Mouse (Mus musculus) gastrocnemius, postnatal 36 days (tissue): Measurements from ENCODE around the gene Fcrl1. TPM values are rescaled to one million over a fixed set of nuclear protein-coding genes. Genes with fewer than 3 reads are reported as not detected.
"Not testable (repeated sequence)": the region's sequence is repeated elsewhere in the genome, so short reads cannot be mapped to it uniquely, and the experiment has no call there.

Experiments
- DNase-seq, 2 experiments: peaks; one replicate each; pipeline ENCODE4 v3.0.0; 2022
- intact Hi-C: fragments of 180-260 bp; cut with DNase I; formaldehyde crosslinking; loops from one replicate; pipeline ENCODE4 v1.15.1; 2025
- long read RNA-seq, 2 experiments: library from polyadenylated mRNA; stranded (forward); transcript quantifications; one replicate each; pipeline ENCODE4 v2.0.0; 2021
- total RNA-seq, 2 experiments: library from RNA; stranded (reverse); gene quantifications; 2 replicates each; pipeline ENCODE4 v1.2.3; 2021

Fcrl1 gene
- not detected for total RNA-seq
- long read RNA-seq, experiment 1: 0 reads
- long read RNA-seq, experiment 2: 0 reads

DNA sequence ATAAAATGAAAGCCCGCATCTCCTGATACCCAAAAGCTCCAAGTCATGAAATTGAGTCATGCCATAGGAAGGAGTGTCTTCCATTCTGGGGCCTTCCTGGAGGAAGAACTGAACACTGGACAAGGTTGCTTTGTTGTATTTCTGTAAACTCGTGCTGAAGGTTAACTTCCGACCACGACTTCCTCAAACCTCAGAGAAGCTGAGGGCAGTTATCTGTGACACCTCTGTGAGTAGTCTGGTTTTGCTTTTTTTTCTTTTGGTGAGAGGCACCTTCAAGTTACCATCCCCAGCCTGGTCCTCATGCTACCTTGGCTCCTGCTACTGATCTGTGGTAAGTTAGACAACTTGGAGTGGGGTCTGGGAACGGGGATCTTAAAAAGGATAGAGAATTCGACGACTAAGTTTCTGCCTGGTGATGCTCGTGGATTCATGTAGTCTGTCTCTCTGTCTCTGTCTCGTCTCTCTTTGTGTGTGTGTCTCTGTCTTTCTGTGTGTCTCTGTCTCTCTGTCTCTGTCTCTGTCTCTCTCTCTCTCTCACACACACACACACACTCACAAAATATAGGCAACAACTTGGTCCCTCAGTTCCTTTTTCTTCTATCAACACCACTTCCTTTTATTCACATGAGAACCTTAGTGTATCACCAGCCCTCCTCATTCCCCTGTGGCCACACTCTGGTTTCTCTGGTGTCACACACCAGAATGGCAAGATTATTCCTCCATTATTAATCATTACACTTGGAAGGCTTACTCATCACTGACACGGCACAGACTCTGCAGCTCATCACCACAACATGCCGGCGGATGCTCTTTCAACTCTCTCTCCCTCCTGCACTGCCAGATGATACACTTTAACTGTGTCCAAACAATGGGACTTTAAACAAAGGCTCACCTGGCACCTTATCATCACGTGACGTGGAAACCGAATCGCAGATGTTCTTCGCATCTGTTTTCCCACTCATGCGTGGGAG, at the start of gene Fcrl1:
Gene Fcrl1, plus strand, starts transcription at position 193 of the 971 bp plus-strand sequence.
- intact Hi-C loops: no loop called here
- no peak for DNase-seq

DNA sequence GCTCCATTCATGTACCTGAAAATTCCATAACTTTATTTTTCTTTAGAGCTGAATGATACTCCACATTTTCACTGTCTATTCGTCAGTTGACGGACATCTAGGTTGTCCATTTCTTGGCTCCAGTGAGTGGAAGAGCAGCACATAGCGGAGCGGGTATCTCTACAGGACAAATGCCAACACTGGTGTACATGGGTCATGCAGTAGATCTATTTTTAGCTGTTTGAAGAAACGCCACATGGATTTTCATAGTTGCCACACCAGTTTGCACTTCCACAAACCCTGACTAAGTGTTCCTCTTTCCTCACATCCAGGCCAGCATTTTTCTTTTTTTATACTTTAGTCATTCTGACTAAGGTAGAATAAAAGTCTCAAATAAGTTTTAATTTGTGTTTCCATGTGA, 38.3 kb upstream of the Fcrl1 start:
- DNase-seq: no peak
- intact Hi-C loops: no loop called here

DNA sequence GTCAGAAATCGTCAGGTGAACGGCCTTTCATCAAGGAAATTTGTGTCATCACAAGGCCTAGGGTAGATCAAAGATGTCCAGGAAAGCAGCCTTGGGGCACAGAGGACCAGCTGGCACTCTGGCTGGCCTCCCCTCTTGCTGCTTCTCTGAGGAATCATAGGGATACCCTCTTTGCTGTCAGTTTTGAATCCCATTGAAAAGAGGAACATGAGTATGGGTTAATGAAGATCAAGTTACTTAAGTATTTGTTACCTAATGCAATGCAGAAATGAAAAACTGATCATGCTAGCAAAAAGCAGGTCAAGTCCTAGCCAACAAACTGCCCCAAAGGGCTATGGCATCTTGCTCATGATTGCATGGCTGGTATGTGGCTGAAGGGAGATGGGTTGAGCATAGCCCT, 25.2 kb upstream of the Fcrl1 start:
- intact Hi-C loops, DNase-seq: not testable (repeated sequence)

DNA sequence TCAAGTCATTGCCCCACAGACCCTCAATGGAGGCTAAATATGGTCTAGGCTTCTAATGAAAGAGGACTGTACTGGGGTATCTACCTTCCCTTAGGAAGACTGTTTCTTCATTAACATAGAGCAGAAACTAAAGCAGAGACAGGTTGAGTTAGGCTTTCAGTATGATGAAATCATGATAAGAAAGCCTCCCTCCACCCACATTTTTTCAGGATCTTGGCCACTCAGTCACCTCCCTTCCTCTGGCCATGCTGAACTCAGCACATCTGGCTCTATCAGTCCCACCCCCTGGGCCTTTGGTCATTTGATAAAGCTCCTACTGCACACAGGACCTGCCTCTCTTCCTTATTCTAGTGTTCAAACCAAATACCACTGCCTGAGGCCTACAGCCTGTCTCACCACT, 18.6 kb upstream of the Fcrl1 start, which contains the start of gene Cd5l:
Gene Cd5l, plus strand, starts transcription at position 301 of the 400 bp plus-strand sequence.
- intact Hi-C loops: no loop called here
- no peak for DNase-seq

DNA sequence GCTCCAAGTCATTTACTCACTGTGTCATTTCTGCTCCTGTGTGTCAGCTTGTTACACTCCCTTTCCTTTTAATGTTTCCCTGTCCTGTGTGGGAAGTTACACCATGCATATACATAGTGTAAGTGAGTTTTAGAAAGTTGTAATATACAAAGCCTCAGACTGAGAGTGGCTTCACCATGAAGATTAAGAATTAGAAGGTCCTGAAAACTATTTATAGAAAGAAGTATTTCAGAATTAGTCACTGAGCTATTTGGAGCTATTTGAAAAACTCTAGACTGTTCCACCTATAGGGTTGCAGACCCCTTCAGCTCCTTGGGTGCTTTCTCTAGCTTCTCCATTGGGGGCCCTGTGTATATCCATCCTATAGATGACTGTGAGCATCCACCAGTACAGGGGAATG, 17.0 kb upstream of the Fcrl1 start:
- intact Hi-C loops: no loop called here
- no peak for DNase-seq

DNA sequence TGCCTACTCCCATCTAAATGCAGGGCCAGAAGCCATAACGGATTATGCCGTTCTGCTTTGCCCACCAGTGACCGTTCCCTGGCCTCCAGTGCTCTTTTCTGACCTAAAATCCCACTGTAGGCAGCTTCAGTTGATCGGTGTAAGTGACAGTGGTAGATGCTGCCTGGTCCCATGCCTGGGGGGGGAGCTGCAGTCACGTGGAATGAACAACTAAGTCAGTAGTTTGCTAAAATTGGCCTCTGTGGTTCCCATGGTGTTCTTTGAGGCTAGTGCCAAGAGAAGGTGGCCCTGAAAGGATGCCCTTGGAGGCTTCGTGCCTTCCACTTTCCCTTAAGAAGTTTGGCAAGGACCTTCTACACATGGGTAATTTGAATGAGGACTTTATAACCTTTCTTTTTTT, 15.7 kb upstream of the Fcrl1 start:
- intact Hi-C loops: no loop called here
- DNase-seq: no peak

DNA sequence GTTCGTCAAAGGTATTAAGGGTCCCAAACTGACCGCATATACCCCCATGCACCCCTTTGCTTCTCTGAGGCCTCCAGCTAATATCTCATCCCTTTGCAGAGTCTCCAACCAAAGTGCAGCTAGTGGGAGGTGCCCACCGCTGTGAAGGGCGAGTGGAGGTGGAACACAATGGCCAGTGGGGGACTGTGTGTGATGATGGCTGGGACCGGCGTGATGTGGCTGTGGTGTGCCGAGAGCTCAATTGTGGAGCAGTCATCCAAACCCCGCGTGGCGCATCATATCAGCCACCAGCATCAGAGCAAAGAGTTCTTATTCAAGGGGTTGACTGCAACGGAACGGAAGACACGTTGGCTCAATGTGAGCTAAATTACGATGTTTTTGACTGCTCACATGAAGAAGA, 10.5 kb upstream of the Fcrl1 start:
- no peak for DNase-seq
- intact Hi-C loops: no loop called here

DNA sequence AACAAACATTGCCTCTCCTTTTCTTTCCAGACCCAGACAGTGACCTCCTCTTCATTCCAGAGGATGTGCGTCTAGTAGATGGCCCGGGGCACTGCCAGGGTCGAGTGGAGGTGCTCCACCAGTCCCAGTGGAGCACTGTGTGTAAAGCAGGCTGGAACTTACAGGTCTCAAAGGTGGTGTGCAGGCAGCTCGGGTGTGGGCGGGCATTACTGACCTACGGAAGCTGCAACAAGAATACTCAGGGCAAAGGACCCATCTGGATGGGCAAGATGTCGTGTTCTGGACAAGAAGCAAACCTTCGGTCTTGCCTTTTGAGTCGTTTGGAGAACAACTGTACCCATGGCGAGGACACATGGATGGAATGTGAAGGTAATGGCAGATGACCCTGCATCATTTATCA, 8.7 kb upstream of the Fcrl1 start:
- DNase-seq: no peak
- intact Hi-C loops: no loop called here

DNA sequence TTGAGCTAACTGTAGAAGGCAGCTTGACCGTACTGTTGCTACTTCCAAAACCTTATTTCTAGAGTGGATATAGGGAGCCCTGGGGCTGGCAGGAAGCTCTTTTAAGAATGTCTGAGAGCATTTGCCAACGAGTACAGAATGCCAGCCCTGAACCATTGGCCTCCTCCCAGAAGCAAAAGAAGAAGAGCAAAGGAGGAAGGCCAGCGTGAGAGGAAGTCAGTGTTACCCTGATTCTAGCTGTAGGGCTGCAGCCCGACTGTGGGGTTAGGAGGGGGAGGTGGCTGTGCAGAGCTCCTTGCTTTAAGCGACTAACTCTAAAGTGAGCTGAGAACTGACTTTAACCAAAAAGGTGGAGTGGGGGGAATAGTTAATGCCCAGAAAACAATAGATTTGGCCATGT, 7.0 kb upstream of the Fcrl1 start:
- intact Hi-C loops: no loop called here
- no peak for DNase-seq

DNA sequence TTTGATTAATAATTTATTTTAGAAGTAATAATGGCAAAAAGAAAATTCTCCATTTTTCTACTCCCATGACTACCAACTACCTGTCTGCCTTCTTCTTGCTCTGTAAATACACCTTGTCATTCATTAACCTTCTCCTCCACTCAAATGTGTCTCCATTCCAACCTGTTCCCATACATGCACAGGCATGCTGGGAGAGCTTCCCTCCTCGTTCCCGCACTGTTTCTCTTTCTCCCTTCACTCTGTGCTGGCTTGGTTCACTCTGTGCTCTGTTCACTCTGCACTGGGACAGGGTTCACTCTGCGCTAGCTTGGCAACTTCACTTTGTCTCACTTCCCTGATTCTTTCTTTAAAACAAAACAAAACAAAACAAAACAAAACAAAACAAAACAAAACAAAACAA, 1.0 kb downstream of the Fcrl1 start:
- DNase-seq: no peak
- intact Hi-C loops: no loop called here

DNA sequence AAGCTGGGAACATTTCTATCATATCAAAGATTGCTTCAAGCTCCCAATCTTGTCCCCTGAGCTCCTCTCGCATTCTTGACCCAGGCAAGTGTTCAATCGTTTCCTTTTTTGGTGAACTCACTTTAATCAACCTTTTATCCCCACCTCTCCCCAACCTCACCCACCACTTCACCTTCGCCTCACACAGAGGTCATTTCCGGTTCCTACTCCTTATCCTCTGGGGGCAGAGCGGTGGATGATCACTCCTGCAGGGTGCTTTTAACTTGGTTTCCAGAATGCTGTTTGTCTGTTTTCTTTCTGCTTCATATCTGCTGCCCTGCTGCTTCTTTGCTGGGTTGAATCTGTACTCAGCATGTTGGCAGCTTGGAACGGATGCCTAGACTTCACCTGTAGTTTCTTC, 1.5 kb downstream of the Fcrl1 start:
- intact Hi-C loops: no loop called here

DNA sequence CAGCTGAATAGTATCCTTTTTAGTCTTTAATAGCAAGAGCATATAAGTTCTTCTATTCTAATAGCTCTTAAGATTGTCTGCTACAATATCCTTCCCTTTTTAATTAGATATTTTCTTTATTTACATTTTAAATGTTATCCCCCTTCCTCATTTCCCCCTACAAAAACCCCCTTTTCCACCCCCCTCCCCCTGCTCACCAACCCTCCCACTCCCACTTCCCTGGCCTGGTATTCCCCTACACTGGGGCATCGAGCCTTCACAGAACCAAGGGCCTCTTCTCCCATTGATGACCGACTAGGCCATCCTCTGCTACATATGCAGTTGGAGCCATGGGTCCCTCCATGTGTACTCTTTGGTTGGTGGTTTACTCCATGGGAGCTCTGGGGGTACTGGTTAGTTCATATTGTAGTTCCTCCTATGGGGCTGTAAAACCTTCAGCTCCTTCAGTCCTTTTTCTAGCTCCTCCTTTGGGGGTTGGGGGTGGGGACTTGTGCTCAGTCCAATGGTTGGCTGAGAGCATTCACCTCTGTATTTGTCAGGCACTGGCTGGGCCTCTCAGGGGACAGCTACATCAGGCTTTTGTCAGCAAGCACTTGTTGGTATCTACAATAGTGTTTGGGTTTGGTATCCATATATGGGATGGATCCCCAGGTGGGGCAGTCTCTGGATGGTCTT, 3.6 kb downstream of the Fcrl1 start:
- intact Hi-C loops: not testable (repeated sequence)

More for the DNA sequence above, 1.5 kb downstream of the Fcrl1 start:
- DNase-seq: no peak

DNA sequence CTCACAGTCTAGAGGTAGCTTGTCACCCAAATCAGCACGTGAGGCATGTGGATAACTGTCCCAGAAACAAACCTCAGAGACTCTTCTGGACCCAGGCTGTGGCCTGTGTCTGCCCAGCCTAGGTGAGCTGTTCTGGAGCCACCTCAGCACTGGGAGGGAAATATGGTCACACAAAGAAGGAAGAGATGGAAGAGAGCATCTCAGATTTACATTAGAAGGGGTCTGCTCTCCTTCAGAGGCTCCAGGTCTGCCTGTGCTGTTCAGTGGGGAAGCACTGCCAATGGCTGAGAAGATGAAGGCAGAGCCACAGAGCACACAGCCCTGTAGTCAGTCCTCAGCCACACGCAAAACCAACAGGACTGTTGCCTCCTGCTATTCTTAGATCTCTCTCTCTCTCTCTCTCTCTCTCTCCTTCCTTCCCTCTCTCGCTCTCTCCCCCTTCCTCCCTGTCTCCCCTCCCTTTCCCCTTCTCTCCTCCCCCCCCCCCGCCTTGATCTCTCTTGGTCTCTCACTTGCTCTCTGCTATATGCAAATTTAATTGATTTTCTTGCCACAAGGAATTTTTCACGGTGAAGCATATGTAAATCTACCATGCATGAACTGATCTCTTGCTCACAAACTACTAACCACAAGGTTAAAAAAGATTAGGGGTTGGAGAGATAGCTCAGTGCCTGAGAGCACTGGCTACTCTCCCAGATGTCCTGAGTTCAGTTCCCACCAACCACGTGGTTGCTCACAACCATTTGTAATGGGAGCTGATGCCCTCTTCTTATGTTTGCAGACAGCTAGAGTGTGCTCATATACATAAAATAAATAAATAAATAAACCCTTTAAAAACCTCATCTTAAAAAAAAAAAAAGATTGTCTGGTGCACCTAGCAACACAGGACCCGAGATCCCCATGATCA, 5.9 kb downstream of the Fcrl1 start:
- intact Hi-C loops: no loop called here
- no peak for DNase-seq

More for the DNA sequence above, 3.6 kb downstream of the Fcrl1 start:
- not testable (repeated sequence) for DNase-seq

DNA sequence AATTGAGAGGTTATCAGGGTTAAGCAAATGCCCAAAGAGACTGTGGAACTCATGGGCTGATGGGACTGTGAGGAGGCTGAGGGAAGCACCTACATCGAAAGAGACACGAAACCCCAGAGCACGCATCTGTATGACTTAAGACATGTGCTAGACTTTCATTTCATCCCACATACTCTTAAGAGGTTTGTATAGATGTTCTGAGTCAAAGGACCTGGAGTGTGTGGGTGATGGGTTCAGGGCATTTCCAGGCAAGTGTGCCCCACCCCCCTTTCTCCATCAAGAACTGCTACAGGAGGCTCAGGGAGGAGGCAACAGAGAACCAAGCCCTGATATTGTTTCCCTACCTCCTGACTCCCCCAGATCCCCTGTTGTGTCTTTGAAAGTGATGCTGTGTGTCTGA, 7.1 kb downstream of the Fcrl1 start:
- intact Hi-C loops: no loop called here
- no peak for DNase-seq

DNA sequence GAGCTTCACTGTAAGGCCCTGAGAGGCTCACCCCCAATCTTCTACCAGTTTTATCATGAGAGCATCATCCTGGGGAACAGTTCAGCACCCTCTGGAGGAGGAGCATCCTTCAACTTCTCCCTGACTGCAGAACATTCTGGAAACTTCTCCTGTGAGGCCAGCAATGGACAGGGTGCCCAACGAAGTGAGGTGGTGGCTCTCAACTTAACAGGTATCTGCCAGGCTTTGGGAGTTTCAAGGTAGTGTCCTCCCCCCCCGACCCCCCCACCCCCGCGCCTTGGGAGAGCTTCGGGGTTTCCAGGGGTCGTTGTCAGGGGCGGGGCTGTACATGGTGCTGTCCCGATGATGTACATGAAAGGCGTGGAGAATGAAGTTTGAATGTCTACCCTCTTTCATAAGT, 8.9 kb downstream of the Fcrl1 start:
- intact Hi-C loops: no loop called here
- no peak for DNase-seq

DNA sequence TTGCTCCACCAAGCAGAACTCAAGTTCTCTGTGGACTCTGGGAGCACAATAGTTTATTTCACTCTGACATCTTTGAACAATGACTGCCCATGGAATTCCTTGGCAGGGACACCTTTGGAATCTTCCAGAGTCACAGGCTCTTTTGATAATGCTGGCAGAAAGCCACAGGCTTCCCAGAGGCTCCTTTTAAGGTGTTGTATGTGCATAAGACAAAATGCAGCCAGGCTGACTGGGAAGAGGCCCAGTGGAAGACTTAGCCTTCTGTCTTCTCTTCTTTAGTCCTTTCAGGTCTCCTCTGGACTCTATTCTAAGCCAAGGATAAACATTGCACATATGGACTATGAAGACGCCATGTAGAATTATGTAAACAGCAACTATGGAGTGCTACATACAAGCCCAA, 14.7 kb downstream of the Fcrl1 start:
- intact Hi-C loops: no loop called here
- no peak for DNase-seq

DNA sequence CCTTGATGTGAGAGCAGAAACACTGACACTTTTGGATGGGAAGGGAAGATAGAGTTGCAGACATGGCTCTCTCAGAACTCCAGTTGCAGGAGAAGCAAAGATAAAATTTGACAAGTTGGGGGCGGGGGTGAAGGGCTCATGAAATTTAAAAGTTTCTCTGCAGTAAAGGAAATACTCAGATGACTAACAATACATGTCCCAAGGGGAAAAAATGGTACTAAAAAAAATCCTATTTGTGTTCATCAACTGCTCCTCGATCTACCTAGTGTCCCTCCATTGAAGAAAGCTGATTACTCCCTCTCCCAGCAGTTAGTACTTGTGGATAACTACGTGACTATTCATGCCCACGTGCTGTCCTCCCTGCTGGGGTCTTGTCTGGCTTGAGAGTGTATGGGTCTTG, 22.6 kb downstream of the Fcrl1 start:
- intact Hi-C loops: no loop called here

DNA sequence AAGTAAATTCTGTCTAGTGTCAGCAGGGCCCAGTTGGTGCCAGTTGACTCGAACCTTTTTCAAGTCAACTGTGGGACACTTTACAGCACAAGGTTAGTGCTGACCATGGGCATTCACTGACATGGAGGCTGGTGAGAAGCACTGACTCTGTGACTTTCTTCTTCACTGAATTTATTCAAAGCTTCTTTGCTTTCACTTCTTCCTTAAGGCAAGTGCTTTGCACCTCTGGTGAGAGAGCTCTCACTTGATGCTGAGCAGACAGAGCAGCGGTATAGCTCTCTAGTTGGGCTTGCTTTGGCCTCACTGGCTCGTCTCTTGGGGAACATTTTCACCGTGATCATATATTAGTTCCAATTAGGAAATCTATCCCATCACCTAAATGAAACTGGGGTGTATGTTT, 23.7 kb downstream of the Fcrl1 start:
- intact Hi-C loops: no loop called here
- DNase-seq: no peak

More for the DNA sequence above, 22.6 kb downstream of the Fcrl1 start:
- DNase-seq: no peak

DNA sequence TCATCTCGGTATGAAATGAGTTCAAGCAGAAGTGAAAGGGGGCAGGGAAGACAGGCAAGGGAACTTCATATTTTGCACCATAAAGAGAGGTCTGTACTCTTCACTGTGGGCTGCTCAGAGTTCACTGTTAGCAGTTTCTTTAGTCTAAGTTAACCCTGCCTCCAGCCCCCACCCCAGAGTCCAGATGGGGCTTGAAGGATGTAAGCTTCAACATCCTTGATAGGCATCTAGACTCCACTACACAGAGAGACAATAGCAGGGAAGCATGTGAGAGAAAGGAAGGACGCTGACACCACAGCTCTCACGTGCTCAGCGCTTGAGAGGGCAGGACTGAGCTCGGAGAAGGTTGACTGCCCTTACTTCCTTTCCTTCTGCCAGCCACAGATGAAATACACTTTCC, 25.1 kb downstream of the Fcrl1 start:
- intact Hi-C loops: no loop called here
- no peak for DNase-seq

DNA sequence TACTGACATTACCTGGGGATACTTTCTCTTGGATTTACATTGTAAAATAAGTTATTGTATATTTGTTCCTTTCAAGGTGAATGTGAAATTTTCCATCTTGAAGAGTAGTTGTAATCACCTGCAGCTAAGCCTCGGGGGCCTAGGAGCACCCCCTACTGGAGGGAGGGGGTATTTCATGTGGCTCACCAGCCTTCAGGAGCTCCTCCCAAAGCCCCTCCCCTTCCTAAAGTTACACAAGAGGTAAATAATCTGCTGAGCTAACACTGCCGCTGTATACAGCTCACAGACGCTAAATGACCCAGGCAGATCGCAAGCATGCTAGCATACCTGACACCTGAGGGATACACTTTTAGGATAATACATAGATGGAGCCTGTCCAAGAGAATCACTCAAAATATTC, 32.0 kb downstream of the Fcrl1 start:
- no peak for DNase-seq
- intact Hi-C loops: no loop called here
